27 mouse cellular contexts compared by ENCODE assay signal in genomic region chr14:24509557-24509956, GRCm38 (mm10). TPM values are rescaled to one million over a fixed set of nuclear protein-coding genes. Genes with fewer than 3 reads are reported as not detected.
DNase-seq lines count a peak whose midpoint lies in the region; ATAC-seq and TF ChIP-seq lines count a peak whose summit lies in the region.
"Had no signal": no experiment of that assay in that cellular context is flagged by ENCODE, and none has a peak within 500 bp of the region (broad histone marks: within the 10 kb centered on the region; RNA-seq: fewer than 3 reads in every experiment).

No protein-coding gene starts in this region.

- intact Hi-C loops in gastrocnemius, adult 2 months (cut with DNase I), result no loop called here

- H3K79me2 ChIP-seq in liver, adult 2 months (ENCODE audit: control insufficient read depth, insufficient read depth, low read length), result no peaks in the 10 kb centered on the region

- 23% methylated on average over 5 of the region's 5 CpGs for WGBS in liver, adult 2 months
- WGBS in liver, postnatal 0 days (ENCODE audit: insufficient replicate concordance), result 48% methylated on average over 5 of the region's 5 CpGs

- no peaks in the 10 kb centered on the region for H3K27me3 ChIP-seq in liver, adult 2 months (ENCODE audit: control insufficient read depth, insufficient read depth, low read length)
- H3K27me3 ChIP-seq in liver, postnatal 0 days (ENCODE audit: insufficient read depth, low read length), result 0 out of 2 replicates have a peak, but pooled peaks cover 3% of the 10 kb centered on the region
- H3K27me3 ChIP-seq: CH12.LX; embryonic facial prominence, embryonic 13.5 days; embryonic facial prominence, embryonic 15.5 days; Patski had no signal

- peaks cover 3% of the 10 kb centered on the region; the same call in 1 of the 2 replicates for H3K9me3 ChIP-seq in liver, postnatal 0 days (ENCODE audit: low read length)
- H3K9me3 ChIP-seq: embryonic facial prominence, embryonic 13.5 days; embryonic facial prominence, embryonic 15.5 days had no signal

- H3K4me3 ChIP-seq in gastrocnemius, adult 2 months, result no peak overlapping the region
- H3K4me3 ChIP-seq in liver, adult 2 months (ENCODE audit: insufficient read depth, low read depth, low read length), result no peak overlapping the region
- H3K4me3 ChIP-seq in liver, postnatal 0 days (ENCODE audit: low read depth, low read length), result no peak overlapping the region
- H3K4me3 ChIP-seq: embryonic facial prominence, embryonic 13.5 days; embryonic facial prominence, embryonic 15.5 days; erythroblast, embryonic 14.5 days; forebrain, embryonic 10.5 days had no signal

- H3K9ac ChIP-seq in liver, adult 2 months (ENCODE audit: low read depth, low read length), result no peak overlapping the region
- H3K9ac ChIP-seq in liver, postnatal 0 days (replicated peaks), result no peak overlapping the region
- H3K9ac ChIP-seq: embryonic facial prominence, embryonic 13.5 days; embryonic facial prominence, embryonic 15.5 days had no signal

- H3K27ac ChIP-seq in gastrocnemius, adult 2 months, result no peak overlapping the region
- H3K27ac ChIP-seq in liver, adult 2 months (replicated peaks; ENCODE audit: insufficient read depth, low read depth, low read length), result no peak overlapping the region
- no peak overlapping the region for H3K27ac ChIP-seq in liver, postnatal 0 days (ENCODE audit: low read depth)
- H3K27ac ChIP-seq: embryonic facial prominence, embryonic 13.5 days; embryonic facial prominence, embryonic 15.5 days; forebrain, embryonic 10.5 days had no signal

- H3K36me3 ChIP-seq in liver, adult 2 months (ENCODE audit: control insufficient read depth, insufficient read depth, low read length), result no peaks in the 10 kb centered on the region
- no peaks in the 10 kb centered on the region for H3K36me3 ChIP-seq in liver, postnatal 0 days (replicated peaks; ENCODE audit: insufficient read depth, low read length)
- H3K36me3 ChIP-seq: embryonic facial prominence, embryonic 13.5 days; embryonic facial prominence, embryonic 15.5 days; forebrain, embryonic 10.5 days; G1E had no signal

- no peak for TF ChIP-seq CTCF in gastrocnemius, adult 2 months (IDR thresholded peaks at IDR 0.05)
- no peak for TF ChIP-seq CTCF in liver, adult 2 months (IDR thresholded peaks at IDR 0.05; ENCODE audit: low read depth, low read length)
- no peak for TF ChIP-seq CTCF in liver, postnatal 0 days (IDR thresholded peaks at IDR 0.05; ENCODE audit: low read depth)

- TF ChIP-seq POLR2A in liver, adult 2 months (IDR thresholded peaks at IDR 0.05; ENCODE audit: extremely low read depth, insufficient read depth, low read length), result no peak

- H3K4me2 ChIP-seq in liver, postnatal 0 days (ENCODE audit: low read depth, low read length), result no peak overlapping the region
- H3K4me2 ChIP-seq: embryonic facial prominence, embryonic 13.5 days had no signal

- TF ChIP-seq EP300 in liver, postnatal 0 days (IDR thresholded peaks at IDR 0.05; ENCODE audit: low read depth), result no peak

- peak; percentile 37 for DNase-seq in adrenal gland, postnatal 14 days
- DNase-seq in adrenal gland, postnatal 10 days, result no peak
- DNase-seq in adrenal gland, postnatal 36 days, result peak; percentile 26 to 51
- DNase-seq in adrenal gland, postnatal 4 days (ENCODE audit: low spot score in 2 of 2), result no peak
- peak; percentile 47 for DNase-seq in gastrocnemius, adult 2 months
- no peak for DNase-seq in gastrocnemius, postnatal 25 days
- peak; percentile 52 for DNase-seq in liver, adult 2 months (ENCODE audit: extremely low read depth, low read depth, low spot score)
- no peak for DNase-seq in liver, postnatal 0 days
- DNase-seq: adrenal gland, adult 8-10 months; B cell, adult 2 months; cerebellum, adult 11 months; cerebellum, adult 18-20 months; cerebellum, adult 8-10 months; cerebellum, adult 9-11 months; cerebellum, postnatal 36 days; embryo, embryonic 11 days had no signal

- H3K4me1 ChIP-seq in liver, adult 2 months (ENCODE audit: control insufficient read depth, insufficient read depth, low read length), result no peaks in the 10 kb centered on the region
- H3K4me1 ChIP-seq in liver, postnatal 0 days (ENCODE audit: insufficient read depth), result no peaks in the 10 kb centered on the region

- no peak for ATAC-seq in liver, postnatal 0 days
- ATAC-seq: activated CD4-positive, CD25-positive, alpha-beta regulatory T cell, adult 4 months; CD4-positive, CD25-positive, alpha-beta regulatory T cell, adult 4 months; forebrain, embryonic 14.5 days; forebrain, embryonic 16.5 days; Patski had no signal

RNA-seq across cellular contexts. Expression of gene Rps24, which starts 22.6 kb away (rescaled TPM):
- 1,469 and 1,693 TPM in 2 replicates for total RNA-seq in adrenal gland, postnatal 14 days (2021)
- total RNA-seq in adrenal gland, postnatal 10 days (2021), result 1,000 to 10,000 TPM; 1,547 to 1,559 TPM
- total RNA-seq in adrenal gland, postnatal 36 days (2021), result 1,000 to 10,000 TPM; 1,576 to 1,729 TPM
- total RNA-seq in adrenal gland, postnatal 4 days (2021), result 1,000 to 10,000 TPM; 1,962 to 2,011 TPM
- total RNA-seq in gastrocnemius, adult 2 months (2021), result 100 to 1,000 TPM; 700 to 838 TPM
- total RNA-seq in gastrocnemius, postnatal 25 days (2021), result 100 to 1,000 TPM; 622 to 647 TPM
- total RNA-seq in liver, adult 2 months (2014; rRNA removed), result 876 and 959 TPM in 2 replicates
- 184 and 206 TPM in 2 replicates for polyA plus RNA-seq in liver, adult 2 months (2012; rRNA removed)
- polyA plus RNA-seq in liver, postnatal 0 days (2015; fragmentation: Nextera tagmentation; extraction: Ambion mirVana), result 613 and 662 TPM in 2 replicates

RNA-seq across cellular contexts. Expression of gene Polr3a, which starts 22.7 kb away (rescaled TPM):
- total RNA-seq in adrenal gland, postnatal 14 days (2021), result 17.3 and 21.7 TPM in 2 replicates
- total RNA-seq in adrenal gland, postnatal 10 days (2021), result 10 to 100 TPM; 17.9 to 21.4 TPM
- total RNA-seq in adrenal gland, postnatal 36 days (2021), result 10 to 100 TPM; 19.0 to 19.6 TPM
- 10 to 100 TPM; 29.3 to 32.2 TPM for total RNA-seq in adrenal gland, postnatal 4 days (2021)
- total RNA-seq in gastrocnemius, adult 2 months (2021), result 1 to 10 TPM; 8.7 TPM
- 1 to 10 TPM; 6.8 to 8.4 TPM for total RNA-seq in gastrocnemius, postnatal 25 days (2021)
- total RNA-seq in liver, adult 2 months (2014; rRNA removed), result 10.1 and 11.7 TPM in 2 replicates
- polyA plus RNA-seq in liver, adult 2 months (2012; rRNA removed), result 4.0 and 5.1 TPM in 2 replicates
- polyA plus RNA-seq in liver, postnatal 0 days (2015; fragmentation: Nextera tagmentation; extraction: Ambion mirVana), result 3.9 and 5.2 TPM in 2 replicates

Comparison
In these comparisons a context has a peak if more than half of its experiments do, and no peak if none do; other contexts are left out.
1. DNase-seq: peak in adrenal gland, postnatal 14 days (single experiment), adrenal gland, postnatal 36 days (2 of 2), gastrocnemius, adult 2 months (single experiment) and liver, adult 2 months (single experiment); none in adrenal gland, postnatal 10 days (single experiment), adrenal gland, postnatal 4 days (0 of 2), gastrocnemius, postnatal 25 days (single experiment) and liver, postnatal 0 days (single experiment).